Mouse (Mus musculus): ENCODE measurements around the gene Sde2.
"Not testable (repeated sequence)": the region's sequence is repeated elsewhere in the genome, so short reads cannot be mapped to it uniquely, and the experiment has no call there.

The Sde2 gene

DNA sequence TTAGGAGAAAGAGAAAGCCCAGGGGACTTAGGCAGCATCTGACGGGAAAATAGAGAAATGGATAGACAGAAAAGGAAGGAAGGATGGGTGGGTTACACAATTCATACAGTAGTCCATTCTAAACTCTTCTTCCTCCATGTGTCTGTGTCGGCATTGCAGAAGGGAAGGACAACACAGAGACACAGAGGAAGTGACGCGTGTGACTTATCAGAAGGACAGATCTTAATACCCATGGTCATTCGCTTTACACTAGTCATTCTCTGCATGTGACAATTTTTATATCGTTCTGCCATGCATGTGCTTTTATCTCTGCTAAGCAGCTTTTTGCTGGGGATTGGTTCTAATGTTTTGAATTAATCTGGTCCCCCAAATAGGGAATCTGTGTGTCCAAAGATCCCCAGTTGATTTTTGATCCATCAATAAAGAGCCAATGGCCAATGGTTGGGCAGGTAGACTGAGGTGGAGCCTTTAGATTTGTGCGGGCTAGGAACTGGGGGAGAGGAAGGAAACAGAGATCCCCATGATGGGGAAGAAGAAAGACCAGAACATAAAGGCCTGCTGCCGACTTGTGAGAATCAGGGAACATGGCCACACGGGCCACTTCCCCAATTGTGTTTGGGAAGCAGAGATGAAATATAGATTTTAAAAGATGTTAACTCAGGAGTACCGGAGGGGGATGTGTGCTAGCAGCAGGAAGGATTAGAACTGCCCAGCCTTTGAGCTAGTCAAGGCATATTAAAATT is 15.5 kb upstream of the Sde2 start:
- DNase-seq (ENCODE audit: low read depth, low spot score), result no peak

DNA sequence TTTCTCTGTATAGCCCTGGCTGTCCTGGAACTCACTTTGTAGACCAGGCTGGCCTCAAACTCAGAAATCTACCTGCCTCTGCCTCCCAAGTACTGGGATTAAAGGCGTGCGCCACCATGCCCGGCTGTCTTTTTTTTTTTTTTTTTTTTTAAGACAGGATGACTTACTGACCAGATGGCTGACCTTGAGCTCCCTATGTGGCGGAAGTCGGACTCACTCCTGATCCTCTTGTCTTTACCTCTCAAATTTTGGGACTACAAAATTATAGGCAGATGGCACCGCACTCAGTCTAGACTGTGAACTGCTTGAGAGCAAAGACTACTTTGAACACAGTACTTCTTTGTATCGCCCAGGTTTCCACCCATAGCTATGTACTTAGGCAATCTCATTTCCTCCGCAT is 14.5 kb upstream of the Sde2 start:
- DNase-seq (ENCODE audit: low read depth, low spot score), result not testable (repeated sequence)

DNA sequence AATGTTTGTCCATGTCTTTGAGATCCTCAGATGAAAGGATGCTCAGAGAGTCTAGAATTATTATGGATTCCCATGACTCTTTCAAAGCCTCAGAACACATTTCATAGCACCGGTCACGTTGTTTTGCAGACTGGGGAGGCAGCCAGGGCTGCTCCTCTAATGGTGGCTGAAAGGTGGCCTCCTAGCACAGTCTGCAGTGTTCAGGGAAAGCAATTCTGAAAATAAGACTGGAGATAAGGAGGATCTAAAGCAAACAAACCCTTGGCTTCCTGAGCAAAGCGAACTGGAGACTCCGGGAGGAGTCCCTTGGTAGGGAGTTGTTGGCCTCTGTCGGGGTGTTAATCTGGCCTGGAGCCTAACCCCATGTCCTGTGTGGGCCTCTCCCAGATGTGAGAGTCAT is 13.7 kb upstream of the Sde2 start:
- DNase-seq (ENCODE audit: low read depth, low spot score), result no peak

DNA sequence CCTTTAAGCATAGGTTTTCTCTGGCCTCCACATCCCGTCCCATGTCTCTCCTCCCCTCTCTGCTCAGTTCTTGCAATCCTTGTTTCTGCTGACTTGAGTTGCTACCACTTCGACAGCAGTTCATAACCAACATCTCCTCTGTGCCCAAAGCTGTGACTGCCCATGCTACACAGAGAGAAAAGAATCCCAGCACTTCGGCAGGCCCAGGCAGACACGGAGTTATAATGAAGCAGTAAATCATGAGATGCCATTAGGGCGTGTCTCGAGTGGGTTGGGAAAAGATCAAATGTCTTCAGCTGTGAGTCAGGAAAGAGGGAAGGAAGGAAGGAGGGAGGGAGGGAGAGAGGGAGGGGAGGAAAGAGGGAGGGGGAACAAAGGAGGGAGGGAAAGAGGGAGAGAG is 12.9 kb upstream of the Sde2 start:
- no peak for DNase-seq (ENCODE audit: low read depth, low spot score)

DNA sequence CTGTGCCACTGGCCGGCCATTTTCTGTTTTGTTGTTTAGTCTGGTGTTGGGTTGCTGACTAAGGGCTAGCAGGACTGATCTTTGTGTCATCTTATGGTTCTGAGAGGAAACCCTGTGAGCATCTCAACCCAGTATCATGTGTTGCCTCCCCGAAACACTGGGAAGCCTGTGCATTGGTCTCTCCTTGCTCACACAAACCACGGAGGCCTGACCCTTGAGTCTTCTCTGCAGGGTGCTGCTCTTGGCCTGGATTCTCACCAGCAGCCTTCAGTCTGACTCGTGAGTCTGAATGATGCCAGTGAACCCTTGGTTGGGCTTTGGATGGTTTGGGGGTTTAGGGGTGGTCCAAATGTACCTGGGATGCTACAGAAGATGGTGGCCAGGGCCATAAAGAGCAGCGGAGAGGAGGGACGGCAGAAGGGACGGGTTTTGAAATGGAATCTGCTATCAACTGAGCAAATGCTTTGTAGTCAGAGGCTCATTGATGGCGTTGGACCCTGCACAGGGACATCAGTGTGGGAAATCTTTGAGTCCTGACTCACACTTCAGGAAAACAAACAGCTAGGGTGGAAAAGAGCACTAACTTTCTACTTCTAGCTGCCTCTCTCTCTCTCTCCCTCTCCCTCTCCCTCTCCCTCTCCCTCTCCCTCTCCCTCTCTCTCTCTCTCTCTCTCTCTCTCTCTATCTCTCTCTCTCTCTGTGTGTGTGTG is 11.6 kb upstream of the Sde2 start:
- DNase-seq (ENCODE audit: low read depth, low spot score), result no peak

DNA sequence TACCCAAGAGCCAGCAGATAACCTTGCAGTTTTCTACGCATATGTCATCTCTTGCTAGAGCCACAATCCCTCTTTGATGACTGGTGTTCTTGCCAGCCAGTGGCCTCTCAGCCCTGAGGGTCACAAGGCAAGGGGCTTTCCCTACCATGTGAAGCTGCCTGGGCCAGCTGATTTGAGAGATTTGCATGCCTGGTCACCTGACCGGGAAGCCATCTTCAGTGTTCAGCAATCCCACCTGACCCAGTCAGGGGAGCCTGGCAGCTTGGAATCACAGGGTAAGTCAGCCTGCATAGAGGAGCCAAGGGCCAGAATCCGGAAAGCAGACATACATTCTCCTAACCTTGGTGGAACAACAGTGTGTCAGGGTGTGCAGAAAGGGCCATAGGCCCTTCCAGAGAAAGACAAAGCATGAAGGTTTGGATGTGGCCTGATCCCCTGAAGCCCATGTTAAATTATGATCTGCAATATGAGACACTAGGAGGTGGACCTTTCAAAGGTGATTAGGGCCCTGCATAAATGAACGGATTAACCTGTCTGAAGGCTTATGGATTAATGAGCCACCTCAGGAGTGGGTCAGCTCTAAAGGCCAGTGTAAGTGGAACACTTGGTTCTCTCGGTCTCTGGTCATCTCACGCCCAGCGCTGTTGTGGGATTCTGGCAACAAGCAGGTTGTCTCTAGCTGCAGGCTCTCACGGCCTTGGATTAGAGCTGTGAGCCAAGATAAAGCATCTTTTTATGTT is 9.2 kb upstream of the Sde2 start:
- DNase-seq (ENCODE audit: low read depth, low spot score), result peak; percentile 52

DNA sequence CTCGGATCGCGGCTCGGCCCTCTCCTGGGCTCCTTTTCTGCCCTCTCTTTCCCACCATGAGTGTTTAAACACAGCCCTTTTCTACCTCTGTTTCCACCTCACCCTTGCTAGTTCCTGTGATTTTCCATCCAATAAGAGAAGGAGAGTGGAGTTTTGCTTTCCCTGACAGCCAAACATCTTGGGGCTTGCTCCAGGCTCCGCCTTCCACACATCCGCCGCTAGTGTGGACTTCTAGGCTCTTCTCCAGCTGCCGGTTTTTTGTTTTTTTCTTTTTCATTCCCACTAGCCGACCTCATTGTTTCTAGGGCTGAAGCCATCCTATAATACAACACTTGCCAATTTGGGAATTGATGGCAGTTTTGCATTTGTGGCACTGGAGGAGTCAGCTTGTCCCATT is 2.8 kb upstream of the Sde2 start:
- no peak for DNase-seq (ENCODE audit: low read depth, low spot score)

DNA sequence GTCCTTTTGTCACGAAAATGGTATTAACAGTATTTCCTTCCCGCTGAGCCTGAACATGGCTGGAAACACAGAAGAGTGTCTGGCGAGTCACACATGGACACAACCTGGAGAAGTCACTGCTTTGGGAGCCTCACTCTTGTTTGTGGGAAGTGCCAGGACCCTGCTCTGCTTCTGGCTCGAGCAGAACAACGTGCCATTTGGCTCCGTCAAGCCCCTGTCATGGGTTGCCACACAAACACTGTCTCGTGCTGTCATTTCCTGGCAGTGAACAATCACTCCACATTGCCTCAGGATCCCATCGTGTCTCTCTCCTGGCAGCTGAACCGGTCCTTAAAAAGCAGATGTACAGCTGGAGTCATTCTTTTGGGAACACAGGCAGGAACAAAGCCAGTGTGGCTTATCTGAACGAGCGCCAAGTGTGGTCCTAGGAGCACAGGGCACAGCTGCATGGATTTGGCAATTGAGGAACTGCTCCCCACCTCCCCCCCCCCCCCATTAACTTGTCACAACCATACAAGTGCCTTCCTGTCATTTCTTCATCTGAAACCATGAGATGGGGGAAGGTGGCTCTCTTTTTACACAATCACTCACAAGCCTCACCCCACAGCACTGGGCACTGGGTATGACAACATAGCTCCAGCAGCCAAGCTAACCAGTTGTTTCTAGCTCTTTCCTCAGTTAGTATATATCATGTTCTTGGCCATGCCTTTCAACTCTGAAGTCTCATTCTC is 2.3 kb upstream of the Sde2 start:
- DNase-seq (ENCODE audit: low read depth, low spot score), result peak; percentile 68

DNA sequence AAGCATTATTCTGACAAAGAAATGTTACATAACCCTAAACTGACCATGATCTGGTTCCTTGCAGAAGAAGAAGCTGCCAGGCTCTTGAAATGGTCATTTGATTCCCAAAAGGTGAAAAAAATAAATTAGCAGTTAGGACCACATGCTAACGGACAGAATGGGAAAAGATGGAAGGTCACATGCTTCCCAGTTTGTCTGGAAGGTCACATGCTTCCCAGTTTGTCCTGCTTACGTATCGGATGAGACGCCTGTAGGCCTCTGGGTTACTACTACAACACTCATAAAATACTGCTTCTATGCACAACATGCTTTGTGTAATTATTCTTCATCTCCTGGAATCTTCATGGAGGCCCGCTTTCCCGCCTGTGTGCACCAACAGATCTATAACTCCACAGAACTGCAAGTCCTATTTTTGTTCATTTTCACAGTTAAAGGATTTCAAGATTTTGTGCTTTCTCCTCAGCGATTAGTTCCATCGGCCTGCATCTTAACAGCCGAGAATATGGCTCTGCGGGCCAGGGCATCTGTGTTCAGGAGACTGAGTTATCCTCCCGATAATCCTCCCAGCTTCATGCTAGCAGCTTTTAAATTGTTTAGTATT is 1.1 kb upstream of the Sde2 start:
- no peak for DNase-seq (ENCODE audit: low read depth, low spot score)

DNA sequence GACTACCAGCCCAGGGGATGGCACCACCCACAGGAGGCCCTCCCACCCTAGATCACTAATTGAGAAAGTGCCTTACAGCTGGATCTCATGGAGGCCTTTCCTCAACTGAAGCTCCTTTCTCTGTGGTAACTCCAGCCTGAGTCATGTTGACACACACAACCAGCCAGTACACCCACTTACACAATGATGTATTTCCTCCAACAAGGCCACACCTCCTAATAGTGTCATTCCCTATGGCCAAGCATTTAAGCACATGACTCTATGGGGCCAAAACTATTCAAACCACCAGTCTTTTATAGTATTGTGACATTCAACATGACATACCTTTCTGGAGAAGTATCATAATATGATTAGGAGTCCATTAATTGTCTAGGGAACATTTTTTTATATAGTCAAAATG is 7.8 kb downstream of the Sde2 start:
- no peak for DNase-seq (ENCODE audit: low read depth, low spot score)

DNA sequence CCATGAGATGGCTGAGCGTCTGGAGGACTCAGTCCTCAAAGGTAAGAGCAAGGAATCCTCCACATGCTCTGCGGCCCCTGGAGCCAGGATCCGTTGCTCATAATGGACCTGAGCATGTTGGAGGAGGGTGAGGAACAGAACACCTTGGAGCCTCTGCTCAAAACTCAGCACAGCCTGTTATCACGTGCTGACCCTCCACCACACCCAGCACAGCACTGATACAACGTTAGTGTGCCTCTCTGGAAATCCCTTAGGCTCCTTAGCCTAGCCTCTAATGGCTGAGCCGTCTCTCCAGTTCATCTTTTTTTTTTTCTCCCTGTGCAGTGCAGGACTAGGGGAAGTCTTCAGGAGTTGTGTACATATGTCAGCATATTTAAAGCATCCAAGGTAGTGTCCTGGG is 9.1 kb downstream of the Sde2 start:
- DNase-seq (ENCODE audit: low read depth, low spot score), result no peak

DNA sequence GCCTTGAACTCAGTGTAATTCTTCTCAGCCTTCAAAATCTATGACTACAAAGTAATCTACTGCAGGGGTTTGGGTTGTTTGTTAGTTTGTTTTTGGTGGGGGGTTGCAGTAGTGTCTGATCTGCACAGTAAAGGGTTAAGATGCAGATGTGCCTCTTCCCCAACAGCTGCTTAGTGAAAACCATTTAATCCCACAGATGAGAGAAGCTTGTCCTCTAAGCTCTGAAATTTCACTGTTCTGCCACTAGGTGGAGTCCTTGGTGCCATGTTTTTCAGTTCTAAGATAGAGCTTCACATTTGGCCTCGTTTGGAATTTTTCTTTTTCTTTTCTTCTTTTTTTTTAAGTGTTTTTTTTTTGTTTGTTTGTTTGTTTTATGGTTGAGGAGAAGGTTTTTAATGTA is 12.7 kb downstream of the Sde2 start:
- DNase-seq (ENCODE audit: low read depth, low spot score), result peak; percentile 59

DNA sequence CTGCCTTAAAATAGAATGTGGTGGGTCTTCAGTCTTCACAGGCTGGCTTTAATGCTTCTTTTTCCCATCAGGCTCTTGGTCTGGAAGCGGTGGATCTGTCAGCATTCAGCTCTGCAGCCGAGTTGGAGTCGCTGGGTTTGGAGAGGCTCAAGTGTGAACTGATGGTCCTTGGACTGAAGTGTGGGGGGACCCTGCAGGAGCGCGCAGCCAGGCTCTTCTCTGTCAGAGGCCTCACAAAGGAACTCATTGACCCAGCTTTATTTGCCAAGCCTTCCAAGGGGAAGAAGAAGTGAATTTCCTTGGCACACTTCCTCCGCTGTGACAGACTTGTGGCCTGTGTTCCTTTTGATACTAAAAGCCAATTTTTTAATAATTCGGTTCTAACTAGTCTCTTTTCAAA is 15.1 kb downstream of the Sde2 start:
- DNase-seq (ENCODE audit: low read depth, low spot score), result no peak

DNA sequence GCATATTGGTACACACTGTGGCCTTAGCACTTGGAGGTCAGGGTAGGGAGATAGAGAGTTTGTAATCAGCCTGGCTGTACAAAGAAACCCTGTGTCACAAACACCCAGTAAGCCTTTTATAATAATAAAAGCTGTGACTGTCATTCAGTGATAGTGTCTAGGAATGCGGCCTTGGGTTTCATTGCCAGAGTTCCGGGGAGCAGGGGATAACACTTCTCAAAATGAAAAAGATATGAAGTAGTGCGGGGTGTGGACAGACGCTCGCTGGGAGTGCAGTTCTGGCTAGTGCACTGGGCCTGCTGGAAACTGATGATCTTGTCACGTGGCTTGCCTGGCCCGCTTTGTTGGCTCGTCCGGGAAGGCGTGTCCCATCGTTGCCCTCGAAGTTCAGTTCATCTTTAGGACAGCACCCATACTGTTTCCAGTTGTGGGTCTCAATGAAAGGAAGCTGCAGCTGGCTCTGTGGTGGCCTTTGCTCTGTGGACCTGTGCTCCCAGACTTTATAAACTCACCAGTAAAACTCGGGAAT is 19.3 kb downstream of the Sde2 start:
- DNase-seq (ENCODE audit: low read depth, low spot score), result no peak

DNA sequence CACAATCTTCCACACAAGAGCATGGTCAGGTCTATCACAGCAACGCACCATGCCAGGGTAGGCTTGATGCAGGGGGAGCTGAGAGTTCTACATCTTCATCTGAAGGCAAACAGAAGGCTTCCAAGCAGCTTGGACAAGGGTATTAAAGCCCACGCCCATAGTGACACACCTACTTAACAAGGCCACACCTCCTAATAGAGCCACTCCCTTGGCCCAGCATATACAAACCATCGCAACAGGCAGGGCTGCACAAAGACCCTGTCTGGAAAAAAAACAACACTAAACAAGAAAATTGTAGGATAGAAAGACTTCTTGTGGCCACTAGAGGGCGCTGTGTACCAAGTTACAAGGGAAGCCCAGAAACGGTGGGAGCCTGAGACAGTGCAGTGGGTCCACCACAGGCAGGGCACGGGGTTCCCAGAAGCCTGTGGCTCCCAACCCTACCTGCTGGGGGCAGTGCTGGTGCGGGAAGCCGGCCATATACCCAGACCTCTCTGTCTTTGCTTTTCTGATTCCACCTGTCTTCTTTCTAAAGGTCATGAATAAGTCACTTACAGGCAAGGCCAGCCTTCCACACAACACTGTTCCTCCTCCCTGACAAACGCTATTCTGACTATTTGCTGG is 23.0 kb downstream of the Sde2 start:
- peak; percentile 95 for DNase-seq (ENCODE audit: low read depth, low spot score)

DNA sequence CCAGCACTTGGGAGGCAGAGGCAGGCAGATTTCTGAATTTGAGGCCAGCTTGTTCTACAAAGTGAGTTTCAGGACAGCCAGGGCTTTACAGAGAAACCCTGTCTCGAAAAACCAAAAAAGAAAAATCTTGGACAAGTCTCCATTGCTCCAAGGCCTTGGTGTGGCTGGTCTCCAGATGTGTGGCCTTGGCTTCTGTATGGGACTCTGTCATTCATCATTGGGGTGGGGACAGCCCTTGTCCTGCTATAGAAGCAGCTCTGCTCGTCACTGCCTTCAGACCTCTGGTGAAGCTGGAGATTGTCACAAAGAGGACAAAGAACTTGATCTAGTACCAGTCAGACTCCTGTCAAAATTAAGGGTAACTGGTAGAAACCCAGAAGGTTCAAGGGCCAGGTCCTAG is 23.7 kb downstream of the Sde2 start:
- DNase-seq (ENCODE audit: low read depth, low spot score), result no peak

DNA sequence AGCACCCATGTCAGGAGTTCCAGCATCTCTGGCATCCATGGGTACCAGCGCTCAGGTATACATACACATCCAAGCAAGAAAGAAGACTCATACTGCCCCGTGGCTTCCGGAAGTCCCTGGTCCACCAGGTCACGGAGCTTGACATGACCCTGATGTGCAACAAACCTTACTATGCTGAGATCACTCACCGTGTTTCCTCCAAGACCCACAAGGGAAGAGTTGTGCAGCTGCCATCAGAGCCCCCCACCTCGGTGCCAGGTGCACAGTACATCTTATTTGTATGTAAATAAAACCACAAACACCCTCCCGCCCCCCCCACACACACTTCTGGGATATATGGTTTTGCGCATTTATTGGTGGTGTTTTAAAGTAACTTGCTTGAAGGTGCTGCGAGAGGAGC is 24.2 kb downstream of the Sde2 start:
- peak; percentile 89 for DNase-seq (ENCODE audit: low read depth, low spot score)

DNA sequence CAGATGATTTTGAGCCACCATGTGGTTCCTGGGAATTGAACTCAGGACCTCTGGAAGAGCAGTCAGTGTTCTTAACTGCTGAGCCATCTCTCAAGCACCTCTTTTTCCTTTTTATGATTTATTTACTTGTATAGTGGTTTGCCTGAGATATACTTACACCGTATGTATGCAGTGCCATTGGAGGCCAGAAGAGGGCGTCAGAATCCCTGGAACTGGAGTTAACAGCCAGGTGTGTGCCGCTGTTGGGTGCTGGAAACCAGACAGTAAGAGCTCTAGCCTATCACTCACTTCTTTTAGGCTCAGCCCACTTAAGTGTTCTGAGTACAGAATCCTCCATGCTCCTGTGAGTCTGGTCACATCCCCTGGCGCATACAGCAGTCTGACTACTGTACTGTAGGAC is 26.5 kb downstream of the Sde2 start:
- peak; percentile 33 for DNase-seq (ENCODE audit: low read depth, low spot score)

DNA sequence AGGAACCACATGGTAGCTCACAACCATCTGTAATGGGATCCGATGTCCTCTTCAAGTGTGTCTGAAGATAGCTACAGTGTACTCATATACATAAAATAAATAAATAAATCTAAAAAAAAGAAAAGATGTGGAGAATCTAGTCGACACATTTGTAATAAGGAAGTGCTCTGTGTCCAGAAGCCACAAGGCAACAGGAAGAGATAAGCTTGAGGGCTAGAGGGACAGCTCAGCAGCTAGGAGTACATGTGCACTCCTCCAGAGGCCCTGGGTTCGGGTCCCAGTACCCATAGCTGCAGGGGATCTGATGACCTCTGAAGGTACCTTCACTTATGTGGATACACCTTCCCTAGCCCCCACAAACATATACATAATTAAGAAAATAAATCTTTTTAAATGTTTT is 30.8 kb downstream of the Sde2 start:
- no peak for DNase-seq (ENCODE audit: low read depth, low spot score)

DNA sequence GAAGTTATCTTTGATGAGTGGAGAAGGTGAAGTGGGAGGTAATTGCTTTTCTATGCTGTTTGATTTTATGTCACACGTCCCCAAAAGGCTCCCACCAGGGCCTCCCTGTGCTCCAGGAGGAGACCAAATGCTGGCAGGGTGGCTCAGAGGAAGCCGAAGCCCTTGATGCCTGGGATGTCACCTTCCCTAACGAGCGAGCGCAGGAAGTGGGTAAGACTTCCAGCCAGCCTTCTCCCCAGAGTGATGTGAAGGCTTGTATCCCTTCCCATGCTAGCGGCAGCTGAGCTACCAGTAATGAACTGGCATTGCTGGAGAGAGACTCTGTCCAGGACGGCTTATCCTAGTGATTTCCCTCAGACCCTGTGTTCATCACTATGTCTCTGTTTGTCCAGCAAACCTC is 32.8 kb downstream of the Sde2 start:
- no peak for DNase-seq (ENCODE audit: low read depth, low spot score)

DNA sequence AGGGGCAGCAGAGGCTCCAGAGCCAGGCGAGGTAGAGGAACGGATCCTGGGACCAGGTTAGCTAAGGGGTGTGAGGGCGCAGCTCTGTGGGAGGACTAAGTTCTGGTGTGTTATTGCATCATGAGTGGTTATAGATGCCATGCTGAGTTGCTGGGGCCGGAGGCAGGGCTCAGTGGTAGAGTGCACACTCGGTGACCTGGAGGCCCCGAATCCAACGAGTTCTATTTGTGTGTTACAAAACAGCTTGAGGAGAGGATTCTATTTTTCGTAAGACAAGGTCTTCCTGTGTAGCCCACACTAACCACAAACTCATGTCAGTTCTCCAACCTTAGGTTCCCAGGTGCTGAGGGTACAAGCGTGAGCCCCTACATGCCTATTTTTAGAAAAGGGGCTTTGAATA is 33.6 kb downstream of the Sde2 start:
- DNase-seq (ENCODE audit: low read depth, low spot score), result peak; percentile 49

Measured in A20 (cell line).